In genomic region chr2:156838839-156839238, GRCm38 (mm10) we compare ENCODE assay signal across 11 mouse cellular contexts. TPM values are rescaled to one million over a fixed set of nuclear protein-coding genes. Genes with fewer than 3 reads are reported as not detected.
DNase-seq lines count a peak whose midpoint lies in the region; ATAC-seq lines count a peak whose summit lies in the region.
"Had no signal": no experiment of that assay in that cellular context is flagged by ENCODE, and none has a peak within 500 bp of the region (broad histone marks: within the 10 kb centered on the region; RNA-seq: fewer than 3 reads in every experiment).

No protein-coding gene starts in this region.

- peak overlapping the region; percentile 85 for H3K9ac ChIP-seq in heart, embryonic 11.5 days (ENCODE audit: low read depth, low read length)
- H3K9ac ChIP-seq in midbrain, embryonic 11.5 days (ENCODE audit: low read length) = peak overlapping the region; percentile 95; the same call in 1 of the 2 replicates
- no peak overlapping the region for H3K9ac ChIP-seq in midbrain, embryonic 16.5 days (ENCODE audit: low read depth, low read length)
- H3K9ac ChIP-seq in liver, embryonic 13.5 days = peak overlapping the region; percentile 82; the same call in 1 of the 2 replicates

- peaks cover 22% of the 10 kb centered on the region for H3K36me3 ChIP-seq in heart, embryonic 11.5 days (ENCODE audit: control insufficient read depth, insufficient read depth, low read length)
- peaks cover 9% of the 10 kb centered on the region for H3K36me3 ChIP-seq in midbrain, embryonic 11.5 days (ENCODE audit: control insufficient read depth, insufficient read depth, low read length)
- no peaks in the 10 kb centered on the region for H3K36me3 ChIP-seq in midbrain, embryonic 16.5 days (ENCODE audit: control insufficient read depth, insufficient read depth, low read length)
- peaks cover 32% of the 10 kb centered on the region for H3K36me3 ChIP-seq in liver, embryonic 13.5 days

- no peak for ATAC-seq in heart, embryonic 11.5 days (replicated peaks; ENCODE audit: insufficient number of reproducible peaks, low FRiP score, low TSS enrichment)
- ATAC-seq in midbrain, embryonic 11.5 days (ENCODE audit: low FRiP score) = no peak
- no peak for ATAC-seq in midbrain, embryonic 16.5 days
- ATAC-seq in liver, embryonic 13.5 days (ENCODE audit: low read depth) = no peak
- no peak for ATAC-seq in inflammation-experienced regulatory T-cells, adult 6 months

- H3K27me3 ChIP-seq in heart, embryonic 11.5 days (ENCODE audit: control insufficient read depth, insufficient read depth, low read length) = no peaks in the 10 kb centered on the region
- no peaks in the 10 kb centered on the region for H3K27me3 ChIP-seq in midbrain, embryonic 11.5 days (ENCODE audit: control insufficient read depth, insufficient read depth, low read length)
- H3K27me3 ChIP-seq in midbrain, embryonic 16.5 days (ENCODE audit: control insufficient read depth, insufficient read depth, low read depth, low read length) = peaks cover 10% of the 10 kb centered on the region; the same call in 1 of the 2 replicates
- no peaks in the 10 kb centered on the region for H3K27me3 ChIP-seq in liver, embryonic 13.5 days

- 59% methylated on average over 6 of the region's 6 CpGs for WGBS in heart, embryonic 11.5 days (ENCODE audit: insufficient replicate concordance)
- 68% methylated on average over 6 of the region's 6 CpGs for WGBS in midbrain, embryonic 11.5 days
- 59% methylated on average over 6 of the region's 6 CpGs for WGBS in midbrain, embryonic 16.5 days
- 59% methylated on average over 6 of the region's 6 CpGs for WGBS in liver, embryonic 13.5 days (ENCODE audit: insufficient replicate concordance)

- H3K4me1 ChIP-seq in heart, embryonic 11.5 days (ENCODE audit: control insufficient read depth, insufficient read depth, low read length) = peaks cover 25% of the 10 kb centered on the region
- H3K4me1 ChIP-seq in midbrain, embryonic 11.5 days (ENCODE audit: control insufficient read depth, insufficient read depth, low read length) = peaks cover 25% of the 10 kb centered on the region
- H3K4me1 ChIP-seq in midbrain, embryonic 16.5 days (ENCODE audit: control insufficient read depth, insufficient read depth, low read length) = peaks cover 26% of the 10 kb centered on the region
- peaks cover 53% of the 10 kb centered on the region for H3K4me1 ChIP-seq in liver, embryonic 13.5 days (replicated peaks)

- no peaks in the 10 kb centered on the region for H3K9me3 ChIP-seq in heart, embryonic 11.5 days (replicated peaks; ENCODE audit: control insufficient read depth, low read length)
- H3K9me3 ChIP-seq in midbrain, embryonic 11.5 days (ENCODE audit: control insufficient read depth, low read length) = no peaks in the 10 kb centered on the region
- no peaks in the 10 kb centered on the region for H3K9me3 ChIP-seq in midbrain, embryonic 16.5 days (replicated peaks; ENCODE audit: control insufficient read depth, low read length, poor library complexity, severe bottlenecking)
- H3K9me3 ChIP-seq in liver, embryonic 13.5 days (replicated peaks) = 0 out of 2 replicates have a peak, but pooled peaks cover 1% of the 10 kb centered on the region

- DNase-seq in heart, postnatal 36 days = no peak
- no peak for DNase-seq in midbrain, embryonic 11.5 days (ENCODE audit: low spot score, missing footprints)
- no peak for DNase-seq in liver, embryonic 13.5 days
- no peak for DNase-seq in frontal cortex, postnatal 14 days (ENCODE audit: low spot score in 2 of 2)
- DNase-seq in spleen, postnatal 10 days (ENCODE audit: low spot score in 2 of 2) = no peak
- DNase-seq: cerebellum, adult 11-12 months; right cerebral cortex, postnatal 25 days had no signal

- intact Hi-C loops in heart, postnatal 36 days (cut with DNase I) = no loop called here

- peak overlapping the region; percentile 82 for H3K27ac ChIP-seq in heart, embryonic 11.5 days (ENCODE audit: low read depth, low read length)
- no peak overlapping the region for H3K27ac ChIP-seq in midbrain, embryonic 11.5 days (ENCODE audit: low read depth, low read length)
- no peak overlapping the region for H3K27ac ChIP-seq in midbrain, embryonic 16.5 days (ENCODE audit: low read length)
- peak overlapping the region; percentile 71 for H3K27ac ChIP-seq in liver, embryonic 13.5 days

- H3K4me2 ChIP-seq in heart, embryonic 11.5 days = peak overlapping the region; percentile 83
- peak overlapping the region; percentile 64 for H3K4me2 ChIP-seq in midbrain, embryonic 11.5 days
- H3K4me2 ChIP-seq in midbrain, embryonic 16.5 days (ENCODE audit: low read length) = no peak overlapping the region
- peak overlapping the region; percentile 96 for H3K4me2 ChIP-seq in liver, embryonic 13.5 days

- H3K4me3 ChIP-seq in heart, embryonic 11.5 days (ENCODE audit: low read depth, low read length) = peak overlapping the region; percentile 94
- H3K4me3 ChIP-seq in midbrain, embryonic 11.5 days (ENCODE audit: low read depth, low read length) = peak overlapping the region; percentile 86
- no peak overlapping the region for H3K4me3 ChIP-seq in midbrain, embryonic 16.5 days (ENCODE audit: low read depth, low read length)
- peak overlapping the region; percentile 77 for H3K4me3 ChIP-seq in liver, embryonic 13.5 days (replicated peaks)

RNA-seq across cellular contexts. Expression of gene Tgif2, which starts 1.0 kb away (rescaled TPM):
- 42.7 and 44.1 TPM in 2 replicates for polyA plus RNA-seq in heart, embryonic 11.5 days (2014; fragmentation: Nextera tagmentation; extraction: Ambion mirVana)
- total RNA-seq in heart, postnatal 36 days (2021) = under 1 TPM; 0.51 to 0.72 TPM
- 81.2 and 88.6 TPM in 2 replicates for polyA plus RNA-seq in midbrain, embryonic 11.5 days (2014; fragmentation: Nextera tagmentation; extraction: Ambion mirVana)
- polyA plus RNA-seq in midbrain, embryonic 16.5 days (2015; fragmentation: Nextera tagmentation; extraction: Ambion mirVana) = 12.5 and 14.1 TPM in 2 replicates
- polyA plus RNA-seq in liver, embryonic 13.5 days (2015; fragmentation: Nextera tagmentation; extraction: Ambion mirVana) = 7.2 and 9.0 TPM in 2 replicates
- polyA plus RNA-seq in inflammation-experienced regulatory T-cells, adult 6 months (2017; shearing (Covaris generic)) = 1 to 10 TPM; 3.1 to 9.7 (median 4.6) TPM

RNA-seq across cellular contexts. Expression of gene 4930518I15Rik, which starts 18.9 kb away (rescaled TPM):
- 4.1 and 4.6 TPM in 2 replicates for polyA plus RNA-seq in heart, embryonic 11.5 days (2014; fragmentation: Nextera tagmentation; extraction: Ambion mirVana)
- total RNA-seq in heart, postnatal 36 days (2021) = 1 to 10 TPM in 1 of 2 experiments, under 1 TPM in 1; 0.65 to 1.1 TPM
- 4.7 TPM in 2 replicates for polyA plus RNA-seq in midbrain, embryonic 11.5 days (2014; fragmentation: Nextera tagmentation; extraction: Ambion mirVana)
- polyA plus RNA-seq in midbrain, embryonic 16.5 days (2015; fragmentation: Nextera tagmentation; extraction: Ambion mirVana) = 9.2 and 10.2 TPM in 2 replicates
- 1.6 and 2.0 TPM in 2 replicates for polyA plus RNA-seq in liver, embryonic 13.5 days (2015; fragmentation: Nextera tagmentation; extraction: Ambion mirVana)
- 10 to 100 TPM; 13.4 to 30.1 (median 27.0) TPM for polyA plus RNA-seq in inflammation-experienced regulatory T-cells, adult 6 months (2017; shearing (Covaris generic))

RNA-seq across cellular contexts. Expression of gene Rab5if, which starts 24.1 kb away (rescaled TPM):
- 191 TPM in 2 replicates for polyA plus RNA-seq in heart, embryonic 11.5 days (2014; fragmentation: Nextera tagmentation; extraction: Ambion mirVana)
- total RNA-seq in heart, postnatal 36 days (2021) = 100 to 1,000 TPM; 114 to 123 TPM
- polyA plus RNA-seq in midbrain, embryonic 11.5 days (2014; fragmentation: Nextera tagmentation; extraction: Ambion mirVana) = 196 and 205 TPM in 2 replicates
- polyA plus RNA-seq in midbrain, embryonic 16.5 days (2015; fragmentation: Nextera tagmentation; extraction: Ambion mirVana) = 139 and 147 TPM in 2 replicates
- polyA plus RNA-seq in liver, embryonic 13.5 days (2015; fragmentation: Nextera tagmentation; extraction: Ambion mirVana) = 204 and 210 TPM in 2 replicates
- polyA plus RNA-seq in inflammation-experienced regulatory T-cells, adult 6 months (2017; shearing (Covaris generic)) = 1 to 10 TPM; 3.3 to 4.6 (median 3.3) TPM

RNA-seq across cellular contexts. Expression of gene Sla2, which starts 48.2 kb away (rescaled TPM):
- 1.0 and 1.1 TPM in 2 replicates for polyA plus RNA-seq in heart, embryonic 11.5 days (2014; fragmentation: Nextera tagmentation; extraction: Ambion mirVana)
- total RNA-seq in heart, postnatal 36 days (2021) = not detected
- 0.36 and 0.56 TPM in 2 replicates for polyA plus RNA-seq in midbrain, embryonic 11.5 days (2014; fragmentation: Nextera tagmentation; extraction: Ambion mirVana)
- 0.20 TPM in 1 of 2 replicates, not detected in the other for polyA plus RNA-seq in midbrain, embryonic 16.5 days (2015; fragmentation: Nextera tagmentation; extraction: Ambion mirVana)
- 3.1 and 3.3 TPM in 2 replicates for polyA plus RNA-seq in liver, embryonic 13.5 days (2015; fragmentation: Nextera tagmentation; extraction: Ambion mirVana)
- 10 to 100 TPM; 55.1 to 91.5 (median 58.8) TPM for polyA plus RNA-seq in inflammation-experienced regulatory T-cells, adult 6 months (2017; shearing (Covaris generic))
- total RNA-seq: gastrocnemius, adult 8-10 months had no signal

Comparison
In these comparisons a context has a peak if more than half of its experiments do, and no peak if none do; other contexts are left out.
1. H3K27ac ChIP-seq: peak in heart, embryonic 11.5 days (single experiment) and liver, embryonic 13.5 days (single experiment); none in midbrain, embryonic 11.5 days (single experiment) and midbrain, embryonic 16.5 days (single experiment).
2. RNA of gene Rab5if, which starts 24.1 kb away (polyA plus RNA-seq): 204 to 210 TPM in liver, embryonic 13.5 days, 196 to 205 TPM in midbrain, embryonic 11.5 days, 191 TPM in heart, embryonic 11.5 days and 139 to 147 TPM in midbrain, embryonic 16.5 days; 3.3 to 4.6 TPM in inflammation-experienced regulatory T-cells, adult 6 months; every median in the first group is over 10 times any median in the second.